Mouse (Mus musculus): ENCODE results near the gene Tdrd7. TPM values are rescaled to one million over a fixed set of nuclear protein-coding genes. Genes with fewer than 3 reads are reported as not detected.

Tdrd7 gene
- polyA plus RNA-seq, 1 experiment from 2014 or later: 32.6 TPM

- DNase-seq (ENCODE audit: low spot score): no peak
- no peak overlapping the region for H3K4me3 ChIP-seq (replicated peaks; ENCODE audit: low read length)
- H3K9me3 ChIP-seq (ENCODE audit: control insufficient read depth, low read length): no peaks in the 10 kb centered on the region
- no peaks in the 10 kb centered on the region for H3K36me3 ChIP-seq (replicated peaks; ENCODE audit: control insufficient read depth, insufficient read depth)
- no peak for ATAC-seq (ENCODE audit: low FRiP score)
- 72% methylated on average over 7 of the region's 7 CpGs for WGBS
- H3K27me3 ChIP-seq (ENCODE audit: control insufficient read depth, insufficient read depth, low read length): no peaks in the 10 kb centered on the region
- H3K4me2 ChIP-seq (replicated peaks): no peak overlapping the region
- peaks cover 24% of the 10 kb centered on the region for H3K4me1 ChIP-seq (replicated peaks; ENCODE audit: control insufficient read depth, insufficient read depth, low read length)
- H3K27ac ChIP-seq: no peak overlapping the region
- H3K9ac ChIP-seq: no peak overlapping the region
These were observed 5.0 kb downstream of the Tdrd7 start for GRCm38 (mm10) chr4:45970048-45970560.

- peak overlapping the region; percentile 61 for H3K27ac ChIP-seq
These were observed 6.8 kb downstream of the Tdrd7 start for GRCm38 (mm10) chr4:45971806-45972447.

GRCm38 (mm10) chr4:45972448-45972854, 7.3 kb downstream of the Tdrd7 start:
- Histone ChIP-seq H3K27ac (peak overlapping the region; percentile 61), H3K4me2 (replicated peaks) (peak overlapping the region; percentile 84), H3K4me3 (replicated peaks; ENCODE audit: low read length) (peak overlapping the region; percentile 79), H3K4me1 (replicated peaks; ENCODE audit: control insufficient read depth, insufficient read depth, low read length) (peaks cover 23% of the 10 kb centered on the region), H3K36me3 (replicated peaks; ENCODE audit: control insufficient read depth, insufficient read depth) (no peaks in the 10 kb centered on the region), H3K9ac (peak overlapping the region; percentile 75), H3K27me3 (ENCODE audit: control insufficient read depth, insufficient read depth, low read length) (no peaks in the 10 kb centered on the region), H3K9me3 (ENCODE audit: control insufficient read depth, low read length) (no peaks in the 10 kb centered on the region)
- no peak; the same call in none of the 2 replicates for ATAC-seq (ENCODE audit: low FRiP score)
- WGBS: under 1% methylated on average over 46 of the region's 53 CpGs
- DNase-seq (ENCODE audit: low spot score): no peak

More at GRCm38 (mm10) chr4:45971806-45972447, 6.8 kb downstream of the Tdrd7 start:
- Histone ChIP-seq H3K4me3 (replicated peaks; ENCODE audit: low read length) (peak overlapping the region; percentile 79), H3K36me3 (replicated peaks; ENCODE audit: control insufficient read depth, insufficient read depth) (no peaks in the 10 kb centered on the region), H3K4me2 (replicated peaks) (peak overlapping the region; percentile 84), H3K9ac (peak overlapping the region; percentile 75), H3K27me3 (ENCODE audit: control insufficient read depth, insufficient read depth, low read length) (no peaks in the 10 kb centered on the region), H3K4me1 (replicated peaks; ENCODE audit: control insufficient read depth, insufficient read depth, low read length) (peaks cover 24% of the 10 kb centered on the region), H3K9me3 (ENCODE audit: control insufficient read depth, low read length) (no peaks in the 10 kb centered on the region)
- DNase-seq (ENCODE audit: low spot score) (peak; percentile 96), ATAC-seq (ENCODE audit: low FRiP score) (peak; percentile 97)
- WGBS: 4% methylated on average over 48 of the region's 51 CpGs

GRCm38 (mm10) chr4:45972951-45973350, 7.8 kb downstream of the Tdrd7 start:
- H3K4me3 ChIP-seq (replicated peaks; ENCODE audit: low read length): peak overlapping the region; percentile 79
- no peaks in the 10 kb centered on the region for H3K9me3 ChIP-seq (ENCODE audit: control insufficient read depth, low read length)
- peaks cover 18% of the 10 kb centered on the region for H3K4me1 ChIP-seq (replicated peaks; ENCODE audit: control insufficient read depth, insufficient read depth, low read length)
- ATAC-seq (ENCODE audit: low FRiP score) (no peak), DNase-seq (ENCODE audit: low spot score) (no peak)
- H3K27ac ChIP-seq: peak overlapping the region; percentile 61; the same call in 1 of the 2 replicates
- H3K4me2 ChIP-seq (replicated peaks): peak overlapping the region; percentile 84
- WGBS: 34% methylated on average over 9 of the region's 9 CpGs
- no peaks in the 10 kb centered on the region for H3K27me3 ChIP-seq (ENCODE audit: control insufficient read depth, insufficient read depth, low read length)
- H3K9ac ChIP-seq: peak overlapping the region; percentile 75
- no peaks in the 10 kb centered on the region for H3K36me3 ChIP-seq (replicated peaks; ENCODE audit: control insufficient read depth, insufficient read depth)

- no peak overlapping the region for H3K4me3 ChIP-seq (replicated peaks; ENCODE audit: low read length)
- no peak overlapping the region for H3K4me2 ChIP-seq (replicated peaks)
- no peaks in the 10 kb centered on the region for H3K9me3 ChIP-seq (ENCODE audit: control insufficient read depth, low read length)
- H3K27me3 ChIP-seq (ENCODE audit: control insufficient read depth, insufficient read depth, low read length): no peaks in the 10 kb centered on the region
- H3K9ac ChIP-seq: no peak overlapping the region
- no peaks in the 10 kb centered on the region for H3K36me3 ChIP-seq (replicated peaks; ENCODE audit: control insufficient read depth, insufficient read depth)
- ATAC-seq (ENCODE audit: low FRiP score): no peak
- WGBS: 79% methylated on average over 6 of the region's 6 CpGs
- DNase-seq (ENCODE audit: low spot score): no peak
- no peak overlapping the region for H3K27ac ChIP-seq
- H3K4me1 ChIP-seq (replicated peaks; ENCODE audit: control insufficient read depth, insufficient read depth, low read length): peaks cover 15% of the 10 kb centered on the region
These were observed 12.0 kb downstream of the Tdrd7 start for GRCm38 (mm10) chr4:45976931-45977667.

GRCm38 (mm10) chr4:45979916-45980315, 14.8 kb downstream of the Tdrd7 start:
- Histone ChIP-seq H3K4me3 (replicated peaks; ENCODE audit: low read length) (no peak overlapping the region), H3K9me3 (ENCODE audit: control insufficient read depth, low read length) (no peaks in the 10 kb centered on the region), H3K4me2 (replicated peaks) (no peak overlapping the region), H3K4me1 (replicated peaks; ENCODE audit: control insufficient read depth, insufficient read depth, low read length) (no peaks in the 10 kb centered on the region), H3K9ac (no peak overlapping the region), H3K27me3 (ENCODE audit: control insufficient read depth, insufficient read depth, low read length) (no peaks in the 10 kb centered on the region), H3K27ac (no peak overlapping the region), H3K36me3 (replicated peaks; ENCODE audit: control insufficient read depth, insufficient read depth) (no peaks in the 10 kb centered on the region)
- ATAC-seq (ENCODE audit: low FRiP score): no peak
- DNase-seq (ENCODE audit: low spot score): no peak
- WGBS: 52% methylated on average over 2 of the region's 2 CpGs

GRCm38 (mm10) chr4:45981054-45981453, 15.9 kb downstream of the Tdrd7 start:
- H3K4me3 ChIP-seq (replicated peaks; ENCODE audit: low read length): no peak overlapping the region
- no peaks in the 10 kb centered on the region for H3K4me1 ChIP-seq (replicated peaks; ENCODE audit: control insufficient read depth, insufficient read depth, low read length)
- ATAC-seq (ENCODE audit: low FRiP score) (no peak), DNase-seq (ENCODE audit: low spot score) (no peak)
- no peak overlapping the region for H3K9ac ChIP-seq
- no peak overlapping the region for H3K4me2 ChIP-seq (replicated peaks)
- no peaks in the 10 kb centered on the region for H3K36me3 ChIP-seq (replicated peaks; ENCODE audit: control insufficient read depth, insufficient read depth)
- H3K27me3 ChIP-seq (ENCODE audit: control insufficient read depth, insufficient read depth, low read length): no peaks in the 10 kb centered on the region
- H3K27ac ChIP-seq: no peak overlapping the region
- H3K9me3 ChIP-seq (ENCODE audit: control insufficient read depth, low read length): no peaks in the 10 kb centered on the region

GRCm38 (mm10) chr4:45990427-45991135, 25.4 kb downstream of the Tdrd7 start:
- no peak overlapping the region for H3K27ac ChIP-seq
- no peak for ATAC-seq (ENCODE audit: low FRiP score)
- no peaks in the 10 kb centered on the region for H3K4me1 ChIP-seq (replicated peaks; ENCODE audit: control insufficient read depth, insufficient read depth, low read length)
- H3K27me3 ChIP-seq (ENCODE audit: control insufficient read depth, insufficient read depth, low read length): no peaks in the 10 kb centered on the region
- H3K9ac ChIP-seq: no peak overlapping the region
- peaks cover 42% of the 10 kb centered on the region for H3K36me3 ChIP-seq (replicated peaks; ENCODE audit: control insufficient read depth, insufficient read depth)
- 83% methylated on average over 6 of the region's 6 CpGs for WGBS
- no peak overlapping the region for H3K4me2 ChIP-seq (replicated peaks)
- H3K4me3 ChIP-seq (replicated peaks; ENCODE audit: low read length): no peak overlapping the region
- no peaks in the 10 kb centered on the region for H3K9me3 ChIP-seq (ENCODE audit: control insufficient read depth, low read length)
- DNase-seq (ENCODE audit: low spot score): no peak

- DNase-seq (ENCODE audit: low spot score) (no peak), ATAC-seq (ENCODE audit: low FRiP score) (no peak)
- no peak overlapping the region for H3K27ac ChIP-seq
- H3K4me3 ChIP-seq (replicated peaks; ENCODE audit: low read length): no peak overlapping the region
- H3K4me1 ChIP-seq (replicated peaks; ENCODE audit: control insufficient read depth, insufficient read depth, low read length): no peaks in the 10 kb centered on the region
- H3K36me3 ChIP-seq (replicated peaks; ENCODE audit: control insufficient read depth, insufficient read depth): peaks cover 10% of the 10 kb centered on the region
- H3K9ac ChIP-seq: no peak overlapping the region
- no peaks in the 10 kb centered on the region for H3K9me3 ChIP-seq (ENCODE audit: control insufficient read depth, low read length)
- no peak overlapping the region for H3K4me2 ChIP-seq (replicated peaks)
- 90% methylated on average over 4 of the region's 4 CpGs for WGBS
- no peaks in the 10 kb centered on the region for H3K27me3 ChIP-seq (ENCODE audit: control insufficient read depth, insufficient read depth, low read length)
These were observed 33.4 kb downstream of the Tdrd7 start for GRCm38 (mm10) chr4:45998536-45998935.
